Mouse (Mus musculus): ENCODE results near the gene Skp2.

DNA sequence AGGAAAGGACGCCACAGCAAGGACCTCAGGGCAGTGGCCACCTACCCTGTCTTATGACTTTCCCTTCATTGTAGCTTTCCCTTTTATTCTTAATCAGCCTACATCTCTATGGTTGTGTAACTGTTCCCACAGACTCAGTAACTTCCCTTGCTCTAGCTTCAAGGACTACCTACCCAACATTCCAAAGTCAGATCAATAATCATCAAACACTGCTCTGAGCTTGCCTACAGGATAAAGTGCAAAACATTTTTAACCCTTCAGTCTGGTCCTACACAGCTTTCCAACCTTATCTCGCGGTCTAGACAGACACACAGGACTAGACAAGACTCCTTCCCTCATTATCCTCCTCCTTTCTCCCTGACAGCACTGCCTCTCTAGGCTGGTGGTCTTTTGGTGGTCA is 84.9 kb downstream of the Skp2 start:
- TF ChIP-seq POLR2A (IDR thresholded peaks at IDR 0.05; ENCODE audit: low read depth, low read length): no peak
- no peak for TF ChIP-seq CTCF (IDR thresholded peaks at IDR 0.05; ENCODE audit: borderline replicate concordance, insufficient read depth, low read length)

Measured in embryonic fibroblast, embryonic 13.5 days (primary cell).